Mouse (Mus musculus) liver, embryonic 14.5 days (tissue): Measurements from ENCODE around the gene Proser1. TPM values are rescaled to one million over a fixed set of nuclear protein-coding genes. Genes with fewer than 3 reads are reported as not detected.

Experiments
- ATAC-seq: fragments of 200-750 bp; cut with Nextera tagmentation; 2 replicates; pipeline ENCODE4 v1.8.0; 2017; ENCODE audit warnings: moderate number of reproducible peaks, mild to moderate bottlenecking, moderate library complexity; ENCODE audit not compliant: insufficient read depth
- DNase-seq, 3 experiments: peaks; one replicate each; pipeline ENCODE4 v3.0.0-alpha.2; 2012 to 2013; ENCODE audit warnings: low read depth in 3 of 3, low spot score in 3 of 3
- H3K27ac ChIP-seq: fragments of 300-500 bp; sonication (generic); 2 replicates; pipeline ENCODE4 v1.5.1; 2014; ENCODE audit warnings: moderate library complexity, mild to moderate bottlenecking, control low read depth, inconsistent platforms
- H3K27me3 ChIP-seq: fragments of 300-500 bp; sonication (generic); 2 replicates; pipeline ENCODE4 v1.6.1; 2014; ENCODE audit warnings: mild to moderate bottlenecking, low read length, moderate library complexity; ENCODE audit not compliant: control insufficient read depth, insufficient read depth
- H3K36me3 ChIP-seq: fragments of 300-500 bp; sonication (generic); replicated peaks from 2 replicates; pipeline ENCODE4 v1.6.1; 2014; ENCODE audit warnings: low read depth; ENCODE audit not compliant: control insufficient read depth, insufficient read depth
- H3K4me1 ChIP-seq, 2 experiments: fragments of 200-500 bp in 1 of 2; fragments of 300-500 bp in 1 of 2; sonication (generic) in 1 of 2; replicated peaks; 2 replicates each; pipeline ENCODE4 v1.6.1; 2012 to 2014; ENCODE audit warnings: antibody characterized with exemption in 1 of 2, inconsistent platforms in 1 of 2, low read length in 1 of 2; ENCODE audit not compliant: control insufficient read depth in 2 of 2, insufficient read depth in 2 of 2
- H3K4me2 ChIP-seq: fragments of 300-500 bp; sonication (generic); 2 replicates; pipeline ENCODE4 v1.6.1; 2014; ENCODE audit warnings: low read depth, mild to moderate bottlenecking, control low read depth, moderate library complexity
- H3K4me3 ChIP-seq, 2 experiments: fragments of 200-500 bp in 1 of 2; fragments of 300-500 bp in 1 of 2; sonication (generic) in 1 of 2; 2 replicates each; pipeline ENCODE4 v1.5.1; 2012 to 2014; ENCODE audit warnings: low read depth in 2 of 2, low read length in 2 of 2, mild to moderate bottlenecking in 2 of 2, control low read depth in 1 of 2, inconsistent platforms in 1 of 2, moderate library complexity in 1 of 2; ENCODE audit not compliant: insufficient read depth in 1 of 2
- H3K9ac ChIP-seq: fragments of 300-500 bp; sonication (generic); replicated peaks from 2 replicates; pipeline ENCODE4 v1.6.1; 2014; ENCODE audit warnings: mild to moderate bottlenecking, control low read depth, moderate library complexity
- H3K9me3 ChIP-seq: fragments of 300-500 bp; sonication (generic); 2 replicates; pipeline ENCODE4 v1.6.1; 2016; ENCODE audit warnings: low read length, mixed read lengths; ENCODE audit not compliant: control insufficient read depth
- CTCF ChIP-seq: IDR thresholded peaks from 2 replicates; pipeline ENCODE4 v1.5.1; 2016; ENCODE audit warnings: antibody characterized with exemption, low read depth, control low read depth
- EP300 ChIP-seq: IDR thresholded peaks from 2 replicates; pipeline ENCODE4 v1.6.1; 2016; ENCODE audit warnings: antibody characterized with exemption, low read depth
- WGBS: fragments of 180-500 bp; shearing (Covaris S2); extraction: QIAGEN DNeasy Blood & Tissue Kit; methylation state at CpG from one replicate; pipeline ENCODE4 v1.1.7; 2014; ENCODE audit not compliant: insufficient replicate concordance; 5-methylcytosine and 5-hydroxymethylcytosine counted together
- polyA plus RNA-seq, 2 experiments: library from polyadenylated mRNA; depleted of rRNA in 1 of 2; stranded (reverse) in 1 of 2; unstranded in 1 of 2; fragments of >200 nt; fragmentation: Nextera tagmentation in 1 of 2; extraction: Ambion mirVana in 1 of 2; gene quantifications; 2 replicates each; pipeline versions ENCODE4 v1.2.1 to v1.2.3; 2012 to 2014

The Proser1 gene
- polyA plus RNA-seq, 2 experiments = 2.5 to 3.3 TPM

- no peak overlapping the region for H3K27ac ChIP-seq
- ATAC-seq = no peak
- H3K27me3 ChIP-seq = no peaks in the 10 kb centered on the region
- TF ChIP-seq EP300 = no peak
- TF ChIP-seq CTCF = no peak
- H3K9ac ChIP-seq = no peak overlapping the region
- no peak overlapping the region for H3K4me3 ChIP-seq
- no peaks in the 10 kb centered on the region for H3K36me3 ChIP-seq
- DNase-seq = no peak
- no peaks in the 10 kb centered on the region for H3K4me1 ChIP-seq
- WGBS = 35% methylated on average over 1 of the region's 1 CpGs
- H3K9me3 ChIP-seq = no peaks in the 10 kb centered on the region
- no peak overlapping the region for H3K4me2 ChIP-seq
Measured at GRCm38 (mm10) chr3:53422691-53423090, 40.8 kb upstream of the Proser1 start.

- no peaks in the 10 kb centered on the region for H3K9me3 ChIP-seq
- TF ChIP-seq EP300 (no peak), CTCF (no peak)
- H3K27me3 ChIP-seq = no peaks in the 10 kb centered on the region
- H3K4me3 ChIP-seq = no peak overlapping the region
- H3K36me3 ChIP-seq = no peaks in the 10 kb centered on the region
- 53% methylated on average over 4 of the region's 4 CpGs for WGBS
- ATAC-seq = no peak
- H3K27ac ChIP-seq = no peak overlapping the region
- no peak overlapping the region for H3K4me2 ChIP-seq
- no peaks in the 10 kb centered on the region for H3K4me1 ChIP-seq
- no peak overlapping the region for H3K9ac ChIP-seq
- DNase-seq = no peak
Measured at GRCm38 (mm10) chr3:53423576-53423975, 39.9 kb upstream of the Proser1 start.

- WGBS = 50% methylated on average over 3 of the region's 3 CpGs
- H3K27me3 ChIP-seq = no peaks in the 10 kb centered on the region
- no peak overlapping the region for H3K4me2 ChIP-seq
- no peak for ATAC-seq
- no peak overlapping the region for H3K9ac ChIP-seq
- TF ChIP-seq CTCF (peak; percentile 47), EP300 (no peak)
- DNase-seq = no peak
- H3K9me3 ChIP-seq = no peaks in the 10 kb centered on the region
- H3K4me1 ChIP-seq = no peaks in the 10 kb centered on the region
- no peaks in the 10 kb centered on the region for H3K36me3 ChIP-seq
- H3K4me3 ChIP-seq = no peak overlapping the region
- no peak overlapping the region for H3K27ac ChIP-seq
Measured at GRCm38 (mm10) chr3:53434610-53435009, 28.9 kb upstream of the Proser1 start.

DNA sequence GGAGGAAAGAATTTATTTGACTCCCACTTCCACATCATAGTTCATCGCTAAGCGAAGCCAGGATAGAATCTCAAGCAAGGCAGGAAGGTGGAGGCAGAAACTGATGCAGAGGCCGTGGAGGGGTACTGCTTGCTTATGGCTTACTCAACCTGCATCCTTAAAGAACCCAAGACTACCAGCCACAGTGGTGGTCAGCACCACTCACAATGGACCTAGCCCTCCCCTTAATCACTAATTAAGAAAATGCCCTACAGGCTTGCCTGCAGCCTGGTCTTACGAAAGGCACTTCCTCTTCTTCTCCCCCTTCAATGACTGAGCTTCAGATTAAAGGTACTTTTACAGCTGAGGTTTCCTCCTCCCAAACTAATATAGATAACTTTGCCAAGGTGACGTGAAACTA lies 26.9 kb upstream of the Proser1 start:
- DNase-seq (no peak), ATAC-seq (no peak)
- no peaks in the 10 kb centered on the region for H3K36me3 ChIP-seq
- WGBS = 46% methylated on average over 5 of the region's 5 CpGs
- no peak overlapping the region for H3K27ac ChIP-seq
- no peak overlapping the region for H3K9ac ChIP-seq
- H3K4me2 ChIP-seq = no peak overlapping the region
- H3K27me3 ChIP-seq = no peaks in the 10 kb centered on the region
- H3K4me3 ChIP-seq = no peak overlapping the region
- TF ChIP-seq CTCF = no peak
- no peak for TF ChIP-seq EP300
- no peaks in the 10 kb centered on the region for H3K9me3 ChIP-seq
- no peaks in the 10 kb centered on the region for H3K4me1 ChIP-seq

DNA sequence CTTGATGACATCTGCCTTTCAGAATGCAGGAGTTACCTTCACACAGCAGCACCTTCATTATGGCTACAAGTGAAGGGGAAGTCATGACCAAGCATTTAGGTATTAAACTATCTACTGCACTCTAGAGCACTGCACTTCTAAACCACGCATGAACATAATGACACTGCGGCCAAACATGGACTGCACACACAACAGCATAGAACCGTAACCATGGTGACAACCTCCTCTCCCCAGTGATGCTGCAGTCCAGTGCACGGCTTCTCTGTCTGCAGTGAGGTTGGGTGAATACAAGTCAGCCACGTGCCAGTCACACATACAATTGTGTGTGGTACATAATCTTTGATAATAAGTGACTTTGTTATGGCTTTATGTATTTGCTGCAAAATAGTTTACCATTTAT lies 17.9 kb upstream of the Proser1 start:
- Histone ChIP-seq H3K36me3 (no peaks in the 10 kb centered on the region; the same call in 1 of the 2 replicates), H3K4me2 (no peak overlapping the region), H3K9me3 (no peaks in the 10 kb centered on the region), H3K27me3 (no peaks in the 10 kb centered on the region), H3K27ac (no peak overlapping the region), H3K4me1 (no peaks in the 10 kb centered on the region), H3K4me3 (no peak overlapping the region), H3K9ac (no peak overlapping the region)
- ATAC-seq (no peak), DNase-seq (no peak)
- TF ChIP-seq CTCF (no peak), EP300 (no peak)
- 79% methylated on average over 5 of the region's 5 CpGs for WGBS
